Mouse (Mus musculus): ENCODE measurements at regions not wholly inside any gene's neighbourhood (a gene's known extent, or its start where the extent isn't known, plus 50 kb on each side); places are given as distances from the start of the nearest gene placed in this dataset.
"Not testable (repeated sequence)": the region's sequence is repeated elsewhere in the genome, so short reads cannot be mapped to it uniquely, and the experiment has no call there.

- DNase-seq: no peak
Observed at GRCm38 (mm10) chr9:113160011-113160410, 548.0 kb downstream of the Pdcd6ip start.

GRCm38 (mm10) chr9:113158080-113158479 lies 550.0 kb downstream of the Pdcd6ip start:
- DNase-seq: no peak

- DNase-seq: no peak
Observed at GRCm38 (mm10) chr9:113157474-113158076, 550.5 kb downstream of the Pdcd6ip start.

GRCm38 (mm10) chr9:113156707-113157106 lies 551.4 kb downstream of the Pdcd6ip start:
- DNase-seq: no peak

- no peak for DNase-seq
Observed at GRCm38 (mm10) chr9:113149084-113149483, 559.0 kb downstream of the Pdcd6ip start.

GRCm38 (mm10) chr9:113146571-113146970 lies 561.5 kb downstream of the Pdcd6ip start:
- DNase-seq: no peak

- no peak for DNase-seq
Observed at GRCm38 (mm10) chr9:113145036-113145435, 563.0 kb downstream of the Pdcd6ip start.

GRCm38 (mm10) chr9:113134611-113135010 lies 573.4 kb downstream of the Pdcd6ip start:
- no peak for DNase-seq

GRCm38 (mm10) chr9:113123004-113123692 lies 584.9 kb downstream of the Pdcd6ip start:
- no peak for DNase-seq

- no peak for DNase-seq
Observed at GRCm38 (mm10) chr9:113122253-113122749, 585.8 kb downstream of the Pdcd6ip start.

GRCm38 (mm10) chr9:113120385-113120784 lies 587.7 kb downstream of the Pdcd6ip start:
- DNase-seq: no peak

- DNase-seq: no peak
Observed at GRCm38 (mm10) chr9:113119721-113120120, 588.3 kb downstream of the Pdcd6ip start.

- no peak for DNase-seq
Observed at GRCm38 (mm10) chr9:113115576-113115975, 592.5 kb downstream of the Pdcd6ip start.

- DNase-seq: no peak
Observed at GRCm38 (mm10) chr9:113112753-113113152, 595.3 kb downstream of the Pdcd6ip start.

- no peak for DNase-seq
Observed at GRCm38 (mm10) chr9:113101733-113102132, 606.3 kb downstream of the Pdcd6ip start.

GRCm38 (mm10) chr9:113100641-113101040 lies 607.4 kb downstream of the Pdcd6ip start:
- no peak for DNase-seq

GRCm38 (mm10) chr9:113095421-113095820 lies 612.6 kb downstream of the Pdcd6ip start:
- DNase-seq: not testable (repeated sequence)

- no peak for DNase-seq
Observed at GRCm38 (mm10) chr9:113093863-113094390, 614.1 kb downstream of the Pdcd6ip start.

- DNase-seq: no peak
Observed at GRCm38 (mm10) chr9:113091881-113092280, 616.2 kb downstream of the Pdcd6ip start.

- DNase-seq: no peak
Observed at GRCm38 (mm10) chr9:113087786-113088185, 620.3 kb downstream of the Pdcd6ip start.

GRCm38 (mm10) chr9:113085281-113085810 lies 622.7 kb downstream of the Pdcd6ip start:
- DNase-seq: no peak

- DNase-seq: no peak
Observed at GRCm38 (mm10) chr9:113074866-113075265, 633.2 kb downstream of the Pdcd6ip start.

- DNase-seq: no peak
Observed at GRCm38 (mm10) chr9:113057415-113057814, 650.6 kb downstream of the Pdcd6ip start.

All from lung, postnatal 4 days (tissue).